Mouse (Mus musculus) limb, embryonic 14.5 days (tissue): ENCODE measurements around the gene Ttyh2. TPM values are rescaled to one million over a fixed set of nuclear protein-coding genes. Genes with fewer than 3 reads are reported as not detected.

Experiments
- ATAC-seq: fragments of 200-750 bp; cut with Nextera tagmentation; 2 replicates; pipeline ENCODE4 v1.8.0; 2017; ENCODE audit warnings: low read depth, moderate number of reproducible peaks, moderate TSS enrichment; ENCODE audit not compliant: low FRiP score
- DNase-seq: peaks from one replicate; pipeline ENCODE4 v3.0.0-alpha.2; 2015; ENCODE audit warnings: low spot score
- H3K27ac ChIP-seq: fragments of 300-500 bp; sonication (generic); replicated peaks from 2 replicates; pipeline ENCODE4 v1.5.1; 2014; ENCODE audit warnings: low read depth, mild to moderate bottlenecking, low read length, moderate library complexity, mixed read lengths
- H3K27me3 ChIP-seq: fragments of 300-500 bp; sonication (generic); 2 replicates; pipeline ENCODE4 v1.6.1; 2014; ENCODE audit warnings: low read length, mixed read lengths; ENCODE audit not compliant: control insufficient read depth, insufficient read depth
- H3K36me3 ChIP-seq: fragments of 300-500 bp; sonication (generic); 2 replicates; pipeline ENCODE4 v1.6.1; 2014; ENCODE audit warnings: mild to moderate bottlenecking, low read length, moderate library complexity, mixed read lengths; ENCODE audit not compliant: control insufficient read depth, insufficient read depth
- H3K4me1 ChIP-seq: fragments of 300-500 bp; sonication (generic); 2 replicates; pipeline ENCODE4 v1.6.1; 2014; ENCODE audit warnings: antibody characterized with exemption, low read length, mixed read lengths; ENCODE audit not compliant: control insufficient read depth, insufficient read depth
- H3K4me2 ChIP-seq: fragments of 300-500 bp; sonication (generic); replicated peaks from 2 replicates; pipeline ENCODE4 v1.6.1; 2014; ENCODE audit warnings: low read depth, mild to moderate bottlenecking, low read length, moderate library complexity; ENCODE audit not compliant: severe bottlenecking
- H3K4me3 ChIP-seq: fragments of 300-500 bp; sonication (generic); replicated peaks from 2 replicates; pipeline ENCODE4 v1.5.1; 2014; ENCODE audit warnings: low read length
- H3K9ac ChIP-seq: fragments of 300-500 bp; sonication (generic); 2 replicates; pipeline ENCODE4 v1.6.1; 2014; ENCODE audit warnings: mild to moderate bottlenecking, low read depth, low read length, moderate library complexity; ENCODE audit not compliant: severe bottlenecking
- H3K9me3 ChIP-seq: fragments of 300-500 bp; sonication (generic); 2 replicates; pipeline ENCODE4 v1.6.1; 2016; ENCODE audit warnings: low read length; ENCODE audit not compliant: control insufficient read depth
- POLR2A ChIP-seq: fragments of 200-500 bp; IDR thresholded peaks from 2 replicates; pipeline ENCODE4 v1.8.0; 2012; ENCODE audit warnings: inconsistent platforms, mild to moderate bottlenecking, moderate library complexity, borderline replicate concordance; ENCODE audit not compliant: insufficient read depth, insufficient read length; ENCODE audit errors: extremely low read depth
- WGBS: fragments of 180-500 bp; shearing (Covaris S2); extraction: QIAGEN DNeasy Blood & Tissue Kit; methylation state at CpG from one replicate; pipeline ENCODE4 v1.1.7; 2014; 5-methylcytosine and 5-hydroxymethylcytosine counted together
- polyA plus RNA-seq, 2 experiments: library from polyadenylated mRNA; depleted of rRNA in 1 of 2; stranded (reverse) in 1 of 2; unstranded in 1 of 2; fragments of >200 nt; fragmentation: Nextera tagmentation in 1 of 2; extraction: Ambion mirVana in 1 of 2; gene quantifications; 2 replicates each; pipeline versions ENCODE4 v1.2.1 to v1.2.3; 2012 to 2014

Gene Ttyh2
- polyA plus RNA-seq, 2 experiments, result 16.9 to 25.9 TPM

DNA sequence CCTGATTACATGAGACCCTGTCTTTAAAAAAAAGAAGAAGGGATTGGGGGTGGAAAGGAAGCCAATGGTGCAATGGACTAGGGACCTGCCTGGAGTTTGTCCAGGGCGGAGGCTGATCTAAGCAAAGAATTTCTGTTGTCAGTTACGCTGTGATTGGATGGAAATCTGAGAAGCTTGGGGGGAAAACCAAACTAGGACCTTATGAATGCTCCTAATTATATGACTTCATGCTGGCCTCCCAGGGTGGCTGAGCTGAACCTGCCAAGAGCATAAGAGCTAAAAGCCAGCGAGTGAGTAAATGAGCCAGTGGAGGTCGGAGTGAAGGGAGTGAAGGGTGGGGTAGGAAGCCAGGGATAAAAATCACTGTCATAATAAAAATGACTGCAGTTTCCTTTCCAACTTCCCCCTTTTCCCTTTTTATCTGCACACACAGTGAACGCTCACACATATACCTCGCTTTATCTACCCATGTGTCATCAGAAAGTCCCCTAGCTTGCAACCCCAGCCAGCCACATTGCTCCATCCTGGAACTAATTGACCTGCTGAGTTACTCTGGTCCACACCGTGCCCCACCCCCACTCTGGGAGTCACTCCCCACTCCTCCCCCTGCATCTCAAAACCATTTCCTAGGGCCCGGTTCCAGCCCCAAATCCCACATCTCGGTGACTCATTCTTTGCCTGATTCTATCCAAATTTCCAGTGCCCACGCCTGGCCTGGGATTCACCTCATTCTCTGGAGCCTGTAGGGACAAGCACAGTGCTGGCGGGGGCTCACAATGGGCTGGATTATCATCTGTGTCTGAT is 49.8 kb downstream of the Ttyh2 start:
- Histone ChIP-seq H3K4me3 (no peak overlapping the region), H3K27ac (peak overlapping the region; percentile 61), H3K9me3 (no peaks in the 10 kb centered on the region), H3K36me3 (no peaks in the 10 kb centered on the region), H3K4me2 (no peak overlapping the region), H3K27me3 (no peaks in the 10 kb centered on the region), H3K4me1 (peaks cover 27% of the 10 kb centered on the region), H3K9ac (no peak overlapping the region)
- DNase-seq (peak; percentile 89), ATAC-seq (peak; percentile 79)
- TF ChIP-seq POLR2A, result no peak
- 31% methylated on average over 11 of the region's 11 CpGs for WGBS

DNA sequence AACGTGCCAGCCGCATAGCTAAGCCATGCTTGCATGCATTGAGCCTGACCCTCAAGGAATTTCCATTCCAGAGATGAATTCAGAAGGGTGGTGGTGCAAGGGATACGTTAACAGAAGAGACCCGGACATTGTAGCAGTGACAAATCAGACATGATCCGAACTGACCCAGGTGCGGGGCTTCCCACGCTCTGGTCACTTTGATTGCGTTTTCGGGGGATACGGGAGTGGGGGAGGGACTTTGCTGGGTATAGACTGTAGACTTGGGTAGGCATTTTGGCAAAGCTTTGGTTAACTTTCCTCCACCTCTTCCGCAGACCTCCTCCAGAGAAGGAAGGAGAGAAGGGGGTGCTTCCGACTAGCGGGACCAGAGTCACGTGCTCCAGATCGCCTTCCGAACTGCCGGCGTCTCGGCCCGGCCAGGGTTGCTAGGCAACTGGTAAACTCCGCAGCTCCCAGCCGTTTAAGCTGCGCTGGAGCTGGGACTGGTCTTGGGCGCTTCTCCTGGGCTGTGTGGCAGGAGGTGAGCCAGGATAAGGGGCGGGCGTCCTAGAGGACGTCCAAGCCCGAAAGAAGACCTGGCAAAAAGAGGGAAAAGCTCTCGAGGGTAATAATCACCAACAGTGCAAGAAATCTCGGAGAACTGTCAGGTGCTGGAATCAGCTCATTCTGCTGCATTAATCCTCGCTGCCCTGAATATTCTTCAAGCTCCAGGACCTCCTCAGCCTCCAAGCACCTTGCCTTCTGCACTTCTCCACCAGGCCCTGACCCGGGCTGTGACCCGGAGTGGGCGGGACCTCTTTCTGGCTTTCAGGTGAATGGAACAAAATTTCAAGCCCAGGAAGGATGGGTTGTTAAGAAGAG is 52.0 kb downstream of the Ttyh2 start, which contains the start of gene Dnaic2:
TSS of gene Dnaic2 (plus strand) at position 444 of the 861 bp plus-strand sequence.
- Histone ChIP-seq H3K4me3 (peak within 1 kb of the TSS; percentile 27), H3K36me3 (no peaks in the 10 kb centered on the region), H3K9ac (peak within 1 kb of the TSS; percentile 21; the same call in 1 of the 2 replicates), H3K4me2 (peak within 1 kb of the TSS; percentile 56), H3K9me3 (no peaks in the 10 kb centered on the region), H3K27me3 (no peaks in the 10 kb centered on the region), H3K4me1 (peaks cover 27% of the 10 kb centered on the region), H3K27ac (no peak within 1 kb of the TSS)
- ATAC-seq (peak; percentile 75), DNase-seq (peak; percentile 64)
- no peak for TF ChIP-seq POLR2A
- 11% methylated on average over 34 of the region's 34 CpGs for WGBS

DNA sequence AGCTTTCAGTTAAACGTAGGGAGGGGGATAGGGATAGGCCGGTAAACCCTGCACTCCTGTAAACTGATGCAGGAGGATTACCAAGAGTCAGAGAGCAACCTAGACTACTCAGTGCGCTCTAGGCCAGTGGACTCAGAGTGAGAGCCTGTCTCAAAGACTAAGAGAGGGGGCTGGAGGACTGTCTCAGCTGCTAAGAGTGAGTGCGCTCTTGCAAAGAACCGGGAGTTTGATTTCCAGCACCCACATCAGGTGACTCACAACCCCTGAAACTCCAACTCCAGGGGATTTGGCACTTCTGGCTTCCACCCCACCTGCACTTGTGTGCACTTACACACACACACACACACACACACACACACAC is 52.6 kb downstream of the Ttyh2 start:
- no peaks in the 10 kb centered on the region for H3K27me3 ChIP-seq
- H3K4me3 ChIP-seq, result peak overlapping the region; percentile 27; the same call in 1 of the 2 replicates
- WGBS, result 33% methylated on average over 5 of the region's 5 CpGs
- no peaks in the 10 kb centered on the region for H3K9me3 ChIP-seq
- peaks cover 27% of the 10 kb centered on the region for H3K4me1 ChIP-seq
- H3K36me3 ChIP-seq, result no peaks in the 10 kb centered on the region
- no peak overlapping the region for H3K27ac ChIP-seq
- no peak overlapping the region for H3K9ac ChIP-seq
- DNase-seq, result no peak
- H3K4me2 ChIP-seq, result peak overlapping the region; percentile 56
- ATAC-seq, result no peak
- no peak for TF ChIP-seq POLR2A

DNA sequence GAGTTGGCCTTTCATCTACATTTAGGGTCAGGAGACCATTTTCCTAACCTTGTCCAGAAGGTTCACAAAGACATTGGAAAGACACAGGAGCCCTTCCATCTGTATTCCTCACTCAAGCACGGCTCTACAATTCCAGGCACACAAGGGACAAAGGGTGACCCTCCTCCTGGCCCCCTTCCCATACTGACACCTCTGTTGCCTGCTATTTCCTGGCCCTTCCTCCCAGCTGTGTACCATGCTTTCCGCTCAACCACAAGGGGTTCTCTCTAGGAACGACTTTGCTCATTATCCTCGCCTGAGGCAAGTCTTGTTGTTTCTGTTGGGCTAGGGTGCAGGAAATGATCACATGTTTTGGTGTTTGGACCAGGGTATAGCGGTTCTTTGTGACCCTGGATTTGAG is 53.1 kb downstream of the Ttyh2 start:
- ATAC-seq (no peak), DNase-seq (no peak)
- H3K36me3 ChIP-seq, result no peaks in the 10 kb centered on the region
- H3K27me3 ChIP-seq, result no peaks in the 10 kb centered on the region
- H3K4me3 ChIP-seq, result no peak overlapping the region
- no peak overlapping the region for H3K9ac ChIP-seq
- 25% methylated on average over 5 of the region's 5 CpGs for WGBS
- no peaks in the 10 kb centered on the region for H3K9me3 ChIP-seq
- TF ChIP-seq POLR2A, result no peak
- no peak overlapping the region for H3K4me2 ChIP-seq
- H3K27ac ChIP-seq, result no peak overlapping the region
- peaks cover 27% of the 10 kb centered on the region for H3K4me1 ChIP-seq

DNA sequence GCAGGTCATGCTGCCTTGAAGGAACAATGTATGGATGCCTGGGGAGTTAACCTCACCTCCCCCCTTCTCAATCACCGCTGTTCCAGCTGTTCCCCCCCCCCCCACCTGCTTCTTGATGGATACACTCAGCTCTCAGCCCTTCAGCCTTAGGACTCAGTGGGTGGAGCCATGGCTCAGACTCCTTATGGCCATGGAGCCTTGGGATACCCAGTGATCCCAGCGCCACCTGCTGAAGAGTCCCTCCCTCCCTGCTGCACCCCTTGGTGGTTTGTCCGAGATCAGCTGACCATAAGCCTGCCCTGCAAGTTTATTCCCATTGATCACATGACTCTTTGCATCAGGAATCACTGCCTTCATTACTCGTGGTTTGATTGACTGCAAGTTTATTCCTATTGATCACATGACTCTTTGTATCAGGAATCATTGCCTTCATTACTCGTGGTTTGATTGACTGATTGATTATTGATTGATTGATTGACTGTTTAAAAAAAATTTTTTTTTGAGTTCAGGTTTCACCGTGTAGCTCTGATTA is 54.7 kb downstream of the Ttyh2 start:
- peaks cover 24% of the 10 kb centered on the region for H3K4me1 ChIP-seq
- WGBS, result 57% methylated on average over 6 of the region's 6 CpGs
- no peak overlapping the region for H3K27ac ChIP-seq
- no peaks in the 10 kb centered on the region for H3K27me3 ChIP-seq
- ATAC-seq (no peak), DNase-seq (no peak)
- H3K9ac ChIP-seq, result no peak overlapping the region
- no peak overlapping the region for H3K4me2 ChIP-seq
- H3K4me3 ChIP-seq, result no peak overlapping the region
- no peaks in the 10 kb centered on the region for H3K36me3 ChIP-seq
- no peak for TF ChIP-seq POLR2A
- H3K9me3 ChIP-seq, result no peaks in the 10 kb centered on the region
